Mouse (Mus musculus) forebrain, embryonic 14.5 days (tissue): ENCODE data around the gene Rem1. TPM values are rescaled to one million over a fixed set of nuclear protein-coding genes. Genes with fewer than 3 reads are reported as not detected.

Source experiments
- ATAC-seq: fragments of 200-750 bp; cut with Nextera tagmentation; 2 replicates; pipeline ENCODE4 v1.8.0; 2017; ENCODE audit warnings: mild to moderate bottlenecking, moderate library complexity
- DNase-seq: peaks from one replicate; pipeline ENCODE4 v3.0.0-alpha.2; 2015; ENCODE audit warnings: low spot score
- H3K27ac ChIP-seq: fragments of 300-500 bp; sonication (generic); 2 replicates; pipeline ENCODE4 v1.5.1; 2014; ENCODE audit warnings: low read depth, mild to moderate bottlenecking, control low read depth, low read length, moderate library complexity
- H3K27me3 ChIP-seq: fragments of 300-500 bp; sonication (generic); replicated peaks from 2 replicates; pipeline ENCODE4 v1.6.1; 2014; ENCODE audit warnings: low read length, control low read depth, mixed read lengths; ENCODE audit not compliant: control insufficient read depth, insufficient read depth
- H3K36me3 ChIP-seq: fragments of 300-500 bp; sonication (generic); 2 replicates; pipeline ENCODE4 v1.6.1; 2014; ENCODE audit warnings: low read length, control low read depth; ENCODE audit not compliant: control insufficient read depth, insufficient read depth
- H3K4me1 ChIP-seq: fragments of 300-500 bp; sonication (generic); 2 replicates; pipeline ENCODE4 v1.6.1; 2014; ENCODE audit warnings: antibody characterized with exemption, low read length, control low read depth; ENCODE audit not compliant: control insufficient read depth, insufficient read depth
- H3K4me2 ChIP-seq: fragments of 300-500 bp; sonication (generic); 2 replicates; pipeline ENCODE4 v1.6.1; 2014; ENCODE audit warnings: mild to moderate bottlenecking, control low read depth, low read length
- H3K4me3 ChIP-seq: fragments of 300-500 bp; sonication (generic); 2 replicates; pipeline ENCODE4 v1.5.1; 2014; ENCODE audit warnings: low read depth, low read length, control low read depth
- H3K9ac ChIP-seq: fragments of 300-500 bp; sonication (generic); 2 replicates; pipeline ENCODE4 v1.6.1; 2014; ENCODE audit warnings: mild to moderate bottlenecking, low read length, control low read depth, moderate library complexity
- H3K9me3 ChIP-seq: fragments of 300-500 bp; sonication (generic); replicated peaks from 2 replicates; pipeline ENCODE4 v1.6.1; 2016; ENCODE audit warnings: low read length, control low read depth, mixed read lengths; ENCODE audit not compliant: control insufficient read depth
- WGBS: fragments of 180-500 bp; shearing (Covaris S2); extraction: QIAGEN DNeasy Blood & Tissue Kit; methylation state at CpG from one replicate; pipeline ENCODE4 v1.1.7; 2014; 5-methylcytosine and 5-hydroxymethylcytosine counted together
- polyA plus RNA-seq: library from polyadenylated mRNA; unstranded; fragments of >200 nt; fragmentation: Nextera tagmentation; extraction: Ambion mirVana; gene quantifications from 2 replicates; pipeline ENCODE4 v1.2.1, GENCODE M21; 2014

Gene Rem1
- polyA plus RNA-seq, 1 experiment from 2014 or later, result 0.34 TPM

DNA sequence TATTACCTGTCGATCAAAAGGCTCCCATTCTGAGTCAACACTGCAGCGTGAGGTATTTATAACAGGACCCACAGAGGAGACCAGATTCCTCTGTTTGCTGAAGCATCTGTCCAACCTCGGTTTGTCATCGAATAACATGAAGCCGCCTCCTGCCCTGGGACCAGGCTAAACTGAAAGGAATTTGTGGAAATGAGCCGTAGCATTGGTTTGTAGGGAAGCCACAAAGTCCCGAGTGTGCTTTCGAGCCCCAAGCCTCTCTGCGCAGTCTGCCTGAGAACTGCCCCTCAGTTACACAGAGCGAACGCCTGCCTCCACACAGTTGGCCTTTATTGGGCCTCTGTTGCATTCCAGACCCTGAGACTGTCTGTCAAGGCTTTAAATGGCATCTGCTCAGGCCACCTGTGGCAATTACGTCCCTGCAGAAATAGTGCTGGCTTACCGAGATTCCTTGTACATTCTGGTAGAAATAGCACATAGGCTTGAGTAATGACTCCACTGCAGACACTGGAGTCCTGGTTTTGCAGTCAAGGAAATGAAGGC lies 48.6 kb downstream of the Rem1 start:
- H3K4me2 ChIP-seq, result no peak overlapping the region
- 86% methylated on average over 13 of the region's 13 CpGs for WGBS
- DNase-seq, result no peak
- no peak overlapping the region for H3K27ac ChIP-seq
- no peaks in the 10 kb centered on the region for H3K27me3 ChIP-seq
- peaks cover 23% of the 10 kb centered on the region for H3K4me1 ChIP-seq
- H3K9me3 ChIP-seq, result no peaks in the 10 kb centered on the region
- H3K4me3 ChIP-seq, result no peak overlapping the region
- H3K36me3 ChIP-seq, result peaks cover 80% of the 10 kb centered on the region
- no peak for ATAC-seq
- H3K9ac ChIP-seq, result no peak overlapping the region

GRCm38 (mm10) chr2:152678302-152678701 lies 51.6 kb downstream of the Rem1 start:
- H3K9me3 ChIP-seq, result no peaks in the 10 kb centered on the region
- DNase-seq, result peak; percentile 78
- H3K27ac ChIP-seq, result no peak overlapping the region
- H3K4me2 ChIP-seq, result no peak overlapping the region
- H3K4me3 ChIP-seq, result no peak overlapping the region
- no peak overlapping the region for H3K9ac ChIP-seq
- WGBS, result 57% methylated on average over 3 of the region's 3 CpGs
- H3K4me1 ChIP-seq, result peaks cover 5% of the 10 kb centered on the region
- peak; percentile 72 for ATAC-seq
- no peaks in the 10 kb centered on the region for H3K27me3 ChIP-seq
- H3K36me3 ChIP-seq, result peaks cover 93% of the 10 kb centered on the region

DNA sequence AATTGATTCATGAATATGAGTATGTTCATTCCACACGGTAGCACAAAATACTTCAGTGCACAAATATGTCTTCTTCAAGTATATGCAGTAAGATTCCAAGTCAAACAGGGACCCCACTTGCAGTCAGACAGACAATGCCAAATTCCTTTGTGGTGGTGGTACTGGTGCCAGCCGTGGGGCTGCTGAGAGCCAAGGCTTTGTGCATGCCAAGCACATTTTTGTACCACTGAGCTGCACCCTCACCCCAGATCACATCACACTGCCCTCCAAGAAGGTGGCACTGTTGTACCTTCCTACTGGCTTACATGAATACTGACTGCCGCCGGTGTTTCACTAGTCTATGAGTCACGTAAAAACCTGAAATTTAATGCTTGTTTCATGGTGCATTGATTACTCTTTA lies 52.2 kb downstream of the Rem1 start:
- Histone ChIP-seq H3K9me3 (no peaks in the 10 kb centered on the region), H3K27ac (0 out of 2 replicates have a peak overlapping the region, but pooled peaks have one; percentile 7), H3K4me3 (no peak overlapping the region), H3K36me3 (peaks cover 98% of the 10 kb centered on the region), H3K9ac (no peak overlapping the region), H3K4me2 (no peak overlapping the region), H3K4me1 (peaks cover 4% of the 10 kb centered on the region), H3K27me3 (no peaks in the 10 kb centered on the region)
- ATAC-seq (0 out of 2 replicates have a peak, but pooled peaks have one; percentile 27), DNase-seq (no peak)
- 88% methylated on average over 5 of the region's 5 CpGs for WGBS

DNA sequence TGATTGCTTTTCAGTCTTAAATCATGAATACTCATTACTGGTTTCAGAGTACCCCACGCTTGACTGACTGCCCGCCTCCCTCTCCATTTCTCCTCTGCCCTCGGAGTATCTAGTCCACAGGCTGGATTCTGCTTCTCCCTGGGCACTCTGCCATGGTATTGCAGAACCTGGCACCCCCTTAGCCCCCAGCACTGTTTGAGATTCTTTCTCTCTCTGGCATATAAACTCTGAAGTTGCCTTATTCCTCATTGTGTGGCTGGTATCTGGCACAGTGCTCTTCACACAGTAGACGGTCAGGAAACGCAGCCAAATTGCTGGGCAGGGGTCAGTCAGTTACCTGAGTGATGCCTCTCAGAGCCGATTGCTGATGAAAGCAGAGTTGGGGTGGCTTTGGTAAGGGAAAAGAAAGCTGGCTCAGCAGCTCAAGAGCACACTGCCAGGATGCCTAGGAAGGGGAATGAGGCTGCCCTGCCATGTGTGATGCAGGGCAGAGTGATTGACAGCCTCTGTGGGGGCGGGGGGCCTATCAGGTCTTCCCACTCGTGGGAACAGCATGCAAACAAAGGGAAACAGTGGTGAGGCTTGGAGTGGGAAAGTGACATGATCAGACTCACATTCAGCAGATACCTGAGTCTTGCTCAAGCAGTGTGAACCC lies 53.1 kb downstream of the Rem1 start:
- Histone ChIP-seq H3K9me3 (no peaks in the 10 kb centered on the region), H3K27me3 (no peaks in the 10 kb centered on the region), H3K9ac (no peak overlapping the region), H3K36me3 (peaks cover 98% of the 10 kb centered on the region), H3K27ac (no peak overlapping the region), H3K4me2 (no peak overlapping the region), H3K4me3 (no peak overlapping the region), H3K4me1 (peaks cover 2% of the 10 kb centered on the region; the same call in 1 of the 2 replicates)
- ATAC-seq, result 0 out of 2 replicates have a peak, but pooled peaks have one; percentile 28
- peak; percentile 53 for DNase-seq
- WGBS, result 77% methylated on average over 8 of the region's 8 CpGs

DNA sequence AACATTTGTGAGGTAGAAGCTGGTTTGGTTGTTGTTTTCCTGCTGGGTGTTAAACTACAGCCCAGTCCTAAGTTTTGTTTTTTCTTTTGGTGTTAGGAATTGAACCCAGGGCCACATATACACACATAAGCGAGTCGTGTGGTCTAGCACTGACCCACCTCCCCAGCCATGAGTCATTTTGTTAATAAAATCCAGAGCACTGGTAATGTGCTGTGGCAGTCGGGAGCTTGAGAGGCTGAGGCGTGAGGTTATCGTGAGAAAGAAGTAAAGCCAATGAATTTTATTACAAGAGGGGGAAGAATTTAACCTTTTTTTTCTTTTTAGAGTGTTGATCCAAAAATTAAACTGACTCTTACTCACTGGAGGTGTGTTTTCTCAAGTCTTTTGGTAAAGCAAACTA lies 56.3 kb downstream of the Rem1 start:
- DNase-seq, result no peak
- no peak for ATAC-seq
- no peak overlapping the region for H3K9ac ChIP-seq
- H3K4me1 ChIP-seq, result peaks cover 6% of the 10 kb centered on the region
- no peak overlapping the region for H3K4me3 ChIP-seq
- H3K9me3 ChIP-seq, result no peaks in the 10 kb centered on the region
- no peaks in the 10 kb centered on the region for H3K27me3 ChIP-seq
- no peak overlapping the region for H3K27ac ChIP-seq
- H3K36me3 ChIP-seq, result peaks cover 98% of the 10 kb centered on the region
- 95% methylated on average over 5 of the region's 5 CpGs for WGBS
- H3K4me2 ChIP-seq, result no peak overlapping the region

Other genes starting within 250 kb of the Rem1 start
- gene Sox12, start 228.9 kb upstream of the Rem1 start, polyA plus RNA-seq, result 18.2 and 21.8 TPM in 2 replicates
- gene Zcchc3, start 211.9 kb upstream of the Rem1 start, polyA plus RNA-seq, result 17.3 and 18.2 TPM in 2 replicates
- 2.3 and 2.8 TPM in 2 replicates for gene 6820408C15Rik, start 211.4 kb upstream of the Rem1 start, polyA plus RNA-seq
- not detected in 2 replicates for gene Defb23, start 162.3 kb upstream of the Rem1 start, polyA plus RNA-seq
- gene Defb20, start 149.9 kb upstream of the Rem1 start, polyA plus RNA-seq, result not detected in 2 replicates
- gene Defb22, start 136.8 kb upstream of the Rem1 start, polyA plus RNA-seq, result not detected in 2 replicates
- gene Defb26, start 115.3 kb upstream of the Rem1 start, polyA plus RNA-seq, result not detected in 2 replicates
- not detected in 2 replicates for gene Defb28, start 108.7 kb upstream of the Rem1 start, polyA plus RNA-seq
- not detected in 2 replicates for gene Defb29, start 86.9 kb upstream of the Rem1 start, polyA plus RNA-seq
- not detected in 2 replicates for gene Gm17416, start 57.6 kb upstream of the Rem1 start, polyA plus RNA-seq
- not detected in 2 replicates for gene Defb21, start 54.2 kb upstream of the Rem1 start, polyA plus RNA-seq
- not detected in 2 replicates for gene Defb19, start 46.6 kb upstream of the Rem1 start, polyA plus RNA-seq
- not detected in 2 replicates for gene Defb45, start 27.6 kb upstream of the Rem1 start, polyA plus RNA-seq
- gene Defb36, start 22.6 kb upstream of the Rem1 start, polyA plus RNA-seq, result not detected in 2 replicates
- gene Defb25, start 3.9 kb upstream of the Rem1 start, polyA plus RNA-seq, result not detected in 2 replicates
- gene H13, start 42.5 kb downstream of the Rem1 start, polyA plus RNA-seq, result 136 and 161 TPM in 2 replicates
- 35.8 and 42.6 TPM in 2 replicates for gene Mcts2, start 60.1 kb downstream of the Rem1 start, polyA plus RNA-seq
- gene Id1, start 109.3 kb downstream of the Rem1 start, polyA plus RNA-seq, result 29.2 and 32.8 TPM in 2 replicates
- 4.5 and 5.9 TPM in 2 replicates for gene Cox4i2, start 127.2 kb downstream of the Rem1 start, polyA plus RNA-seq
- gene Bcl2l1, start 204.8 kb downstream of the Rem1 start, polyA plus RNA-seq, result 179 and 189 TPM in 2 replicates
- 70.1 and 81.5 TPM in 2 replicates for gene Tpx2, start 221.0 kb downstream of the Rem1 start, polyA plus RNA-seq